Mouse (Mus musculus) layer of hippocampus, postnatal 25 days (tissue): Measurements from ENCODE around the gene Inpp5b. TPM values are rescaled to one million over a fixed set of nuclear protein-coding genes. Genes with fewer than 3 reads are reported as not detected.

Experiments
- microRNA-seq, 2 experiments: library from miRNA; unstranded; fragments of <30 nt; microRNA quantifications; one replicate each; pipeline ENCODE4 v1.2.0; 2021
- total RNA-seq, 2 experiments: library from RNA; stranded (reverse); gene quantifications; 2 replicates each; pipeline ENCODE4 v1.2.3; 2021

Inpp5b gene
- total RNA-seq, 2 experiments from 2014 or later: 34.6 to 51.5 TPM

Small RNA genes within 50 kb of the gene (microRNA-seq; reads per million reads assigned to microRNA genes)
- gene Gm24721 (0 reads per million in 2 experiments), gene Mir697 (0 reads per million in 2 experiments), gene Mir698 (0.55 to 2.0 reads per million in 2 experiments)

Other genes with a start within 250 kb of the Inpp5b start
- gene 3100002H09Rik, start 131.0 kb upstream of the Inpp5b start, total RNA-seq: 1 to 10 TPM in 1 of 2 experiments, not detected in 1; 1.6 TPM
- 10 to 100 TPM; 46.3 to 49.8 TPM for gene Pou3f1, start 85.0 kb upstream of the Inpp5b start, total RNA-seq
- gene Utp11, start 48.2 kb upstream of the Inpp5b start, total RNA-seq: 10 to 100 TPM; 15.1 to 16.6 TPM
- gene Fhl3, start 41.1 kb upstream of the Inpp5b start, total RNA-seq: 1 to 10 TPM; 2.3 to 2.8 TPM
- gene Sf3a3, start 27.1 kb upstream of the Inpp5b start, total RNA-seq: 10 to 100 TPM; 34.6 to 34.8 TPM
- gene Mtf1, start 60.3 kb downstream of the Inpp5b start, total RNA-seq: 10 to 100 TPM; 26.4 to 28.8 TPM
- gene Yrdc, start 108.8 kb downstream of the Inpp5b start, total RNA-seq: 10 to 100 TPM; 31.6 to 32.3 TPM
- 100 to 1,000 TPM in 1 of 2 experiments, 10 to 100 TPM in 1; 88.5 to 105 TPM for gene 1110065P20Rik, start 109.3 kb downstream of the Inpp5b start, total RNA-seq
- gene Maneal, start 120.3 kb downstream of the Inpp5b start, total RNA-seq: 10 to 100 TPM; 50.0 to 53.1 TPM
- 10 to 100 TPM; 25.8 to 30.6 TPM for gene Epha10, start 139.0 kb downstream of the Inpp5b start, total RNA-seq
- gene 9930104L06Rik, start 195.2 kb downstream of the Inpp5b start, total RNA-seq: 10 to 100 TPM; 20.1 to 20.4 TPM
- 1 to 10 TPM; 2.2 to 2.6 TPM for gene Cdca8, start 197.5 kb downstream of the Inpp5b start, total RNA-seq
- gene Rspo1, start 244.6 kb downstream of the Inpp5b start, total RNA-seq: 1 to 10 TPM; 7.4 to 7.9 TPM